Mouse (Mus musculus) frontal cortex, adult (tissue): ENCODE results near the gene Tgtp1.
"Not testable (repeated sequence)": the region's sequence is repeated elsewhere in the genome, so short reads cannot be mapped to it uniquely, and the experiment has no call there.

Experiments
- ATAC-seq: cut with Nextera tagmentation; 2 replicates; pipeline ENCODE4 v1.9.2; 2017; ENCODE audit warnings: mild to moderate bottlenecking, moderate library complexity, mixed read lengths; ENCODE audit not compliant: low TSS enrichment

Tgtp1 gene

GRCm38 (mm10) chr11:48994018-48994417 is at the start of gene Tgtp1:
Gene Tgtp1, minus strand, starts transcription at chr11:48994172.
- not testable (repeated sequence) for ATAC-seq

GRCm38 (mm10) chr11:49012074-49012473 is 18.1 kb upstream of the Tgtp1 start:
- ATAC-seq, result not testable (repeated sequence)

GRCm38 (mm10) chr11:49006785-49007184 is 12.8 kb upstream of the Tgtp1 start:
- not testable (repeated sequence) for ATAC-seq

GRCm38 (mm10) chr11:49006317-49006716 is 12.3 kb upstream of the Tgtp1 start:
- not testable (repeated sequence) for ATAC-seq

GRCm38 (mm10) chr11:49000411-49000810 is 6.4 kb upstream of the Tgtp1 start:
- ATAC-seq, result not testable (repeated sequence)

GRCm38 (mm10) chr11:48993296-48993695 is 676 bp downstream of the Tgtp1 start:
- not testable (repeated sequence) for ATAC-seq

GRCm38 (mm10) chr11:48991740-48992520 is 2.0 kb downstream of the Tgtp1 start, which contains the start of gene Gm12185:
Gene Gm12185, minus strand, starts transcription at chr11:48992226.
- not testable (repeated sequence) for ATAC-seq

- ATAC-seq, result not testable (repeated sequence)
These were observed 4.0 kb downstream of the Tgtp1 start for GRCm38 (mm10) chr11:48989981-48990380.

GRCm38 (mm10) chr11:48988219-48988618 is 5.8 kb downstream of the Tgtp1 start:
- not testable (repeated sequence) for ATAC-seq

GRCm38 (mm10) chr11:48982848-48983247 is 11.1 kb downstream of the Tgtp1 start:
- not testable (repeated sequence) for ATAC-seq

GRCm38 (mm10) chr11:48980052-48980451 is 13.9 kb downstream of the Tgtp1 start:
- not testable (repeated sequence) for ATAC-seq

GRCm38 (mm10) chr11:48979251-48979650 is 14.7 kb downstream of the Tgtp1 start, which contains the start of gene 9930111J21Rik1:
Gene 9930111J21Rik1, minus strand, starts transcription at chr11:48979398.
- ATAC-seq, result not testable (repeated sequence)

- not testable (repeated sequence) for ATAC-seq
These were observed 15.6 kb downstream of the Tgtp1 start, which contains the start of gene Olfr56 for GRCm38 (mm10) chr11:48978240-48978939. Gene Olfr56, plus strand, starts transcription at chr11:48978889.

- not testable (repeated sequence) for ATAC-seq
These were observed 19.3 kb downstream of the Tgtp1 start for GRCm38 (mm10) chr11:48974686-48975085.

- ATAC-seq, result not testable (repeated sequence)
These were observed 47.9 kb downstream of the Tgtp1 start, which contains the start of gene Psme2b for GRCm38 (mm10) chr11:48946090-48946489. Gene Psme2b, minus strand, starts transcription at chr11:48946190.

GRCm38 (mm10) chr11:48939286-48939685 is 54.7 kb downstream of the Tgtp1 start:
- ATAC-seq, result not testable (repeated sequence)
